Mouse (Mus musculus): Measurements from ENCODE around the gene 2210016L21Rik.
A peak's percentile ranks its signal among the peaks of the same experiment; 100 is the strongest.

2210016L21Rik gene

GRCm38 (mm10) chr5:114978888-114979249, 36.9 kb downstream of the 2210016L21Rik start:
- no peak for DNase-seq (ENCODE audit: low spot score)

DNA sequence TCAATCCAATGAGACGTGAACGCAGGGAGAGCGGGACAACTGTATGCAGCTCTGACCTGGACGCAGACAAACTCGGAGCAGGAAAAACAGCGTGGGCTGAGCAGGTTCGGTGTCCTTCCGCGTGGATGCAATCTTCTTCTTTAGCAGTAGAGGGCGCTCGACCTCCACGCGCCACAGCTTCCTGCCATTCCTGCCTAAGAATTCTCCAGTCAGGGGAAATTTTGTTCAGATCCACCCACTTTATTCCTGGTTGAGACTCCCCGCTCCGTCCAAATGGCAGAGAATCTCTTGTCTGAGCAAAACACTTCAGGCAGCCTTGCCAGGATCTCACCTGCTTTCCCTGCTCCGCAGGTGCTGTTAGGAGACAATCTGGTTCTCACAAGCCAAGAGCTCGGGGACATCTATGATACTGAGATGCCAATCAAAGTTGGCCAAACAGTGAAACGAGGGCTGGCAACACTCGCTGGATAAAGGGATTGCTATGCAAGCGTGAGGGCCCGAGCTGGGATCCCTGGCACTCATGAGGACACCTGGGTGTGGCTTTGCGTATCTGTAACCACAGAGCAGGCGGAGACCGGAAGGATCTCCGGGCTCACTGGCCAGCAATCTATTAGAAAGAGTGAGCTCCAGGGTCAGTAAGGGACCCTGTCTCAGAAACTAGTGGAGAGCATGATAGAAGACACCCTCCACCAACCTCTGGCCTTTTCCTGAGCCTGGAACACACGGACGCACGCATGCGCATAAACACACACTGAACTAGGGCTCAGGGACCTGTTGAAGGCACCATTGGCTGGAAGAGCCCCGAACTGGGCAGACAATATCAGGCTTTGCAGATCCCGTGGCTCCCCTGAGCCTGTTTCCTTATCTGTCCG, 37.5 kb downstream of the 2210016L21Rik start:
- DNase-seq (ENCODE audit: low spot score) = peak; percentile 63

DNA sequence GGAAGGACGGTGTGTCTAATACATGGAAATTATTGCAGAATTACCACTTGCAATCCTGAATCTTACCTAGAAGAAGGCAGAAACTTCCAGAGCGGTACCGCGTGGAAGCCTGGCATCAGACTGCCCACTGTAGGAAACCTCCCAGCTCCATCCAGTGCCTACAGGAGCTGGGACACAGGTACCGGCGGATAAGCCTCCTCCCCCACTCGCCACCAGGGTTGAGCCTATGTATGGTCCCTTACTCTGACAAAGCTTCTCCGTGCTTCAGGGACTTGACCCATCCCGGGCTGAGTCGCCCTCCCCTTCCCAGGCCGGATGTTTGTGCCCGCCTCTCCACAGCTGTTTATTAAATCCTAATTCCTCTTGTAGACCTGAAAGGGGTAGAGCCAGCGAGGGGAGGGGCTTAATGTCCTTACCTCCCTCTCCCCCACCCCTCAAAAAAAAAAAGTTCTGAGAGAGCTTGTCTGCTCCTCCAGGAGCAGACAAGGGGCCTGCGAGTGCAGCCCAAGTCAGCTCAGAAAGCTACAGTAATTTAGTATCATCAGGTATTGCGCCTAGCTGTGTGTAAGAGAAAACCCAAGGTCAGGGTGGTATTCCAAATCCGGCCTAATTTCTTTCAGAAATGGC, 38.3 kb downstream of the 2210016L21Rik start:
- DNase-seq (ENCODE audit: low spot score) = no peak

DNA sequence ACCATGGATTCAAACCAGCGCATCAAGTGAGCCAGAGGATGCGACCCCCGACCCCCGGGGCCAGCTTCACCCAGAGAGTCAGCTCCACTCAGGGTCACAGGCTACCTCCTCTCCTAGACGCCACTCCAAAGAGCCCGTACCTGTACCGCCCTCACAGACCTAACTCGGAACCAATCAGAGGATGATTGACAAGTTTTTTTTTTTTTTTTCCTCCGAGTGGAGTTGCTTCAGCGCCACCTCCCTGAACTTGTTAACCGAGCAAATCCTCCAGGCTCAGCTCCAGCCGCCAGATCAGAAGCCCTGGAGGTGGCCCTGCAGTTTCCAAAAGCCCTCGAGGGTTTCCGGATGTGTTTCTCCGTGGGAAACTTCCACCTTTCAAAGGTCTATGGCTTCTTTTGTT, 40.0 kb downstream of the 2210016L21Rik start:
- DNase-seq (ENCODE audit: low spot score) = no peak

- no peak for DNase-seq (ENCODE audit: low spot score)
These were observed 43.1 kb downstream of the 2210016L21Rik start for GRCm38 (mm10) chr5:114985074-114985473.

DNA sequence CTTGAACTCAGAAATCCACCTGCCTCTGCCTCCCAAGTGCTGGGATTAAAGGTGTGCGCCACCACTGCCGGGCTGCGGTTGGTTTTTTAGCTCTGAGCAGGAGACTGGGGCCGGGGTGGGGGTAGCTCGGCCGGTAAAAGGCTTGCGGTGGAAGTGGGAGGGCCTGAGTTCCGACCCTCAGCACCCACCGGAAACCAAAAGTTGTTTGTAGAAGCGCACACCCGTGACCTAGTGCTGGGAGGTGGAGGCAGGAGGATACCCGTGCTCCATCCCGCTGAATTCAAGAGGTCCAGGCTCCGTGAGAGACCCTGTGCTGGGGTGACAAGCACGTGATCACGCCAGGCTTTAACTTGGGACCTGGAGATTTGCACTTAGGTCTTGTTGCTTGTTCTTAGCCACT, 54.5 kb downstream of the 2210016L21Rik start:
- DNase-seq (ENCODE audit: low spot score) = no peak

- DNase-seq (ENCODE audit: low spot score) = no peak
These were observed 55.4 kb downstream of the 2210016L21Rik start for GRCm38 (mm10) chr5:114997327-114997726.
